Mouse (Mus musculus) forelimb bud, embryonic 11.5 days (tissue): Measurements from ENCODE around the gene Btbd35f26.
"Not testable (repeated sequence)": the region's sequence is repeated elsewhere in the genome, so short reads cannot be mapped to it uniquely, and the experiment has no call there.

Source experiments
- DNase-seq: peaks from one replicate; pipeline ENCODE4 v3.0.0-alpha.2; 2012; ENCODE audit warnings: low read depth, low spot score

The Btbd35f26 gene

GRCm38 (mm10) chrX:31336154-31336553, at the start of gene Btbd35f26:
TSS of gene Btbd35f26 (plus strand) at chrX:31336454.
- not testable (repeated sequence) for DNase-seq

DNA sequence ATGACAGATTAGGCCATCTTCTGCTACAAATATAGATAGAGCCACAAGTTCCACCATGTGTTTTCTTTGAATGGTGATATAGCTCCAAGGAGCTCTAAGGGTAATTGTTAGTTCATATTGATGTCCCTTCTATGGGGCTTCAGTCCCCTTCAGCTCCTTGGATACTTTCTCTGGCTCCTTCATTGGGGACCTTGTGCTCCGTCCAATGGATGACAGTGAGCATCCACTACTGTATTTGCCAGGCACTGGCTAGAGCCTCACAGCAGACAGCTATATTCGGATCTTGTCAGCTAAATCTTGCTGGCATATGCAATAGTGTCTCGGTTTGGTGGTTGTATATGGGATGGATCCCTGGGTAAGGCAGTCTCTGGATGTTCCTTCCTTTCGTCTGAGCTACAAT, 5.7 kb downstream of the Btbd35f26 start:
- not testable (repeated sequence) for DNase-seq

DNA sequence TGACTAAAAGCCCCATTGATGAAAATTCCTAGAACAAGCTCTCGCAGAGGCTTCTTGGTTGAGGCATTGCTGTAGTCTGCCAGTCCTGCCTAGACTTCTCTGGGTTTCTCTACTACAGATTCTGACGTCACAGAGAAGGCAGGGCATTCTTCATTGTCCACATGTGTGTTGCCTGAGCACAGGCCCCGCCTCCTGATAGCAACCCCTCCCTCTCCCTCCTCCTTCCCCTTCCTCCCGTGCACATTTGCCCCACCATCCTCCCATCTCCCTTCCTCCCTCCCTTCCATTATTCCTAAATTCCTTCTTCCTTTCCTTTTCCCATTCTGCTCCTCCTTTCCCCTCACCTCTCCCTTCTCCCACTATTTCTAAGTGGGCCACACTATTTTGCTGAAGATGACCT, 47.6 kb downstream of the Btbd35f26 start, which contains the start of gene Btbd35f19:
Gene Btbd35f19, minus strand, starts transcription at position 101 of the 400 bp plus-strand sequence.
- DNase-seq: not testable (repeated sequence)
